ENCODE assay signal across 25 mouse cellular contexts in the genomic region with DNA sequence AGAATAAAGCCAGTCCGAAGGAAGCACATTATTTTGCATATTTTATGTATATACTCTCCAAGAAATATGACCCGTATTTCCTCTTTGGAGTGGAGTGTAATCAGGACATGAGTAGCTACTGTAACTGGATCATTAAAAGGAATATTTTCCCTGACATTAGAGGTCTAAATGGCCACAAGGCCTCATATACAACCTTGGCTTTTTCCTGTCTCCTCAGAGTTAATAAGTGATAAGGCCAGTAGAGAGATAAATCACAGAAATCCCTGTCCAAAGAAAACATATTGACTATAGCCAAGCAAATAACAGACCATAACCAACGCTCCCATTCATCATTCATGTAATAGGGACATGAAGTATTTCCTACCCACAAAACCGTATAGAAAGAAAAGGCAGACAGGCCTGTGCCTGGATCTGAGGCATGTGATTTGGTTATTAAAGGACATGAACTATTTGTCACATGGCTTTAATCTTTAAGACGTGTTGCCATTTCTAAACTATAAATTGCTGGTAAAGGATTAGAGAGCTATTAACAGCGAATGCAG.
DNase-seq lines count a peak whose midpoint lies in the region; ATAC-seq lines count a peak whose summit lies in the region.
"Had no signal": no experiment of that assay in that cellular context is flagged by ENCODE, and none has a peak within 500 bp of the region (broad histone marks: within the 10 kb centered on the region; RNA-seq: fewer than 3 reads in every experiment).

No protein-coding gene starts in this region.

- H3K27ac ChIP-seq in hindbrain, embryonic 13.5 days: peak overlapping the region; percentile 55; the same call in 1 of the 2 replicates
- H3K27ac ChIP-seq in hindbrain, embryonic 12.5 days: no peak overlapping the region
- no peak overlapping the region for H3K27ac ChIP-seq in kidney, embryonic 16.5 days (ENCODE audit: low read length)
- peak overlapping the region; percentile 55; the same call in 1 of the 2 replicates for H3K27ac ChIP-seq in neural tube, embryonic 14.5 days (ENCODE audit: low read depth, low read length)
- H3K27ac ChIP-seq: forebrain, embryonic 10.5 days; forebrain, embryonic 13.5 days; gastrocnemius, adult 2 months; heart, embryonic 13.5 days had no signal

- no peaks in the 10 kb centered on the region for H3K9me3 ChIP-seq in hindbrain, embryonic 13.5 days
- no peaks in the 10 kb centered on the region for H3K9me3 ChIP-seq in hindbrain, embryonic 12.5 days (replicated peaks)
- H3K9me3 ChIP-seq in kidney, embryonic 16.5 days (ENCODE audit: low read length): no peaks in the 10 kb centered on the region
- no peaks in the 10 kb centered on the region for H3K9me3 ChIP-seq in neural tube, embryonic 14.5 days (ENCODE audit: control insufficient read depth, low read length)
- H3K9me3 ChIP-seq: forebrain, embryonic 10.5 days; forebrain, embryonic 13.5 days; G1E; heart, embryonic 13.5 days had no signal

- ATAC-seq in hindbrain, embryonic 13.5 days (ENCODE audit: low FRiP score): no peak
- no peak for ATAC-seq in hindbrain, embryonic 12.5 days (ENCODE audit: low FRiP score)
- peak; percentile 65; the same call in 1 of the 2 replicates for ATAC-seq in kidney, embryonic 16.5 days (ENCODE audit: low FRiP score, low TSS enrichment)
- ATAC-seq in neural tube, embryonic 14.5 days (ENCODE audit: low read depth): no peak
- ATAC-seq in megakaryocyte-erythroid progenitor cell, adult 5-6 weeks (replicated peaks; ENCODE audit: low FRiP score, low TSS enrichment, poor library complexity, severe bottlenecking): no peak
- ATAC-seq: forebrain, embryonic 13.5 days; forebrain, embryonic 16.5 days; hindbrain, embryonic 16.5 days; Patski had no signal

- H3K9ac ChIP-seq in hindbrain, embryonic 13.5 days: no peak overlapping the region
- no peak overlapping the region for H3K9ac ChIP-seq in hindbrain, embryonic 12.5 days
- no peak overlapping the region for H3K9ac ChIP-seq in kidney, embryonic 16.5 days (replicated peaks; ENCODE audit: low read length)
- H3K9ac ChIP-seq in neural tube, embryonic 14.5 days (replicated peaks; ENCODE audit: low read depth, low read length): no peak overlapping the region
- H3K9ac ChIP-seq: forebrain, embryonic 13.5 days; heart, embryonic 13.5 days had no signal

- no peak overlapping the region for H3K4me2 ChIP-seq in hindbrain, embryonic 13.5 days
- H3K4me2 ChIP-seq in hindbrain, embryonic 12.5 days (replicated peaks): no peak overlapping the region
- H3K4me2 ChIP-seq in kidney, embryonic 16.5 days (replicated peaks; ENCODE audit: low read depth, low read length): no peak overlapping the region
- no peak overlapping the region for H3K4me2 ChIP-seq in neural tube, embryonic 14.5 days (ENCODE audit: low read depth, low read length)
- H3K4me2 ChIP-seq: forebrain, embryonic 13.5 days; heart, embryonic 13.5 days had no signal

- H3K27me3 ChIP-seq in hindbrain, embryonic 13.5 days: no peaks in the 10 kb centered on the region
- no peaks in the 10 kb centered on the region for H3K27me3 ChIP-seq in hindbrain, embryonic 12.5 days
- H3K27me3 ChIP-seq in kidney, embryonic 16.5 days (ENCODE audit: insufficient read depth, low read length): no peaks in the 10 kb centered on the region
- H3K27me3 ChIP-seq in neural tube, embryonic 14.5 days (ENCODE audit: control insufficient read depth, insufficient read depth, low read length): no peaks in the 10 kb centered on the region
- H3K27me3 ChIP-seq: CH12.LX; forebrain, embryonic 13.5 days; heart, embryonic 13.5 days; Patski had no signal

- WGBS in hindbrain, embryonic 13.5 days: 64% methylated on average over 6 of the region's 6 CpGs
- WGBS in hindbrain, embryonic 12.5 days: 75% methylated on average over 6 of the region's 6 CpGs
- WGBS in kidney, embryonic 16.5 days: 56% methylated on average over 6 of the region's 6 CpGs
- 41% methylated on average over 6 of the region's 6 CpGs for WGBS in neural tube, embryonic 14.5 days

- no peak overlapping the region for H3K4me3 ChIP-seq in hindbrain, embryonic 13.5 days
- no peak overlapping the region for H3K4me3 ChIP-seq in hindbrain, embryonic 12.5 days
- H3K4me3 ChIP-seq in kidney, embryonic 16.5 days (ENCODE audit: low read length): no peak overlapping the region
- H3K4me3 ChIP-seq in neural tube, embryonic 14.5 days (ENCODE audit: low read depth, low read length): no peak overlapping the region
- H3K4me3 ChIP-seq: forebrain, embryonic 10.5 days; forebrain, embryonic 13.5 days; gastrocnemius, adult 2 months; heart, embryonic 13.5 days had no signal

- DNase-seq in kidney, adult 11 months: no peak
- DNase-seq: adrenal gland, postnatal 10 days; adrenal gland, postnatal 36 days; B cell, adult 2 months; cerebellum, adult 18-20 months; cerebellum, adult 9-10 months; cerebellum, postnatal 14 days; gastrocnemius, adult 2 months; gastrocnemius, postnatal 14 days; heart, adult 18-20 months; heart, postnatal 14 days; heart, postnatal 4 days had no signal

- peaks cover 3% of the 10 kb centered on the region; the same call in 1 of the 2 replicates for H3K36me3 ChIP-seq in hindbrain, embryonic 13.5 days
- H3K36me3 ChIP-seq in hindbrain, embryonic 12.5 days: no peaks in the 10 kb centered on the region
- H3K36me3 ChIP-seq in kidney, embryonic 16.5 days (ENCODE audit: insufficient read depth, low read length): no peaks in the 10 kb centered on the region
- H3K36me3 ChIP-seq in neural tube, embryonic 14.5 days (ENCODE audit: control insufficient read depth, insufficient read depth, low read length): no peaks in the 10 kb centered on the region
- H3K36me3 ChIP-seq: forebrain, embryonic 10.5 days; G1E had no signal

- peaks cover 13% of the 10 kb centered on the region for H3K4me1 ChIP-seq in hindbrain, embryonic 13.5 days (replicated peaks)
- H3K4me1 ChIP-seq in hindbrain, embryonic 12.5 days: no peaks in the 10 kb centered on the region
- 0 out of 2 replicates have a peak, but pooled peaks cover 2% of the 10 kb centered on the region for H3K4me1 ChIP-seq in kidney, embryonic 16.5 days (ENCODE audit: insufficient read depth, low read length)
- H3K4me1 ChIP-seq in neural tube, embryonic 14.5 days (ENCODE audit: control insufficient read depth, insufficient read depth, low read length): peaks cover 11% of the 10 kb centered on the region; the same call in 1 of the 2 replicates
- H3K4me1 ChIP-seq: forebrain, embryonic 10.5 days; forebrain, embryonic 13.5 days had no signal

Comparison
In these comparisons a context has a peak if more than half of its experiments do, and no peak if none do; other contexts are left out.
1. H3K27ac ChIP-seq: peak in hindbrain, embryonic 13.5 days (single experiment) and neural tube, embryonic 14.5 days (single experiment); none in hindbrain, embryonic 12.5 days (single experiment) and kidney, embryonic 16.5 days (single experiment).